Mouse (Mus musculus) heart, postnatal 36 days (tissue): ENCODE measurements at regions not wholly inside any gene's neighbourhood (a gene's known extent, or its start where the extent isn't known, plus 50 kb on each side); places are given as distances from the start of the nearest gene placed in this dataset.

Experiments used
- DNase-seq, 2 experiments: peaks; one replicate each; pipeline ENCODE4 v3.0.0; 2021 to 2022
- intact Hi-C: fragments of 180-260 bp; cut with DNase I; formaldehyde crosslinking; loops from one replicate; pipeline ENCODE4 v1.15.1; 2025

DNA sequence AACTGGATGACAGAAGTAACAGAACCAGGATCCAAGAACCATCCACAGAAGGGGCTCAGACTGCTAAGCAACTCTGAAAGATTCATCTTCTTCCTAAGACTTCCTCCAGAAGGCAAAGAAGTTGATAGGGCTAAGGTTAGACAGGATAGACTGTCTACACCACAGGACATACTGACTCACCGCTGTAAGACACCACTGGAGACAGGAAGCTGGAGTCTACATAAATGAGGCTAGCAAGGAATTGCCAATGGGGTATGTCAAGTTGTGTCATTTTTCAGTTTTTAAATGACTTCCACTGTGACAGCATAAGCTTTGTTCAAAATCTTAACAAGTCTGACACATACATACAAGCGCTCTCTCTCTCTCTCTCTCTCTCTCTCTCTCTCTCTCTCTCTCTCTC, 645.4 kb upstream of the Gm10131 start:
- intact Hi-C loops: no loop called here
- no peak for DNase-seq

DNA sequence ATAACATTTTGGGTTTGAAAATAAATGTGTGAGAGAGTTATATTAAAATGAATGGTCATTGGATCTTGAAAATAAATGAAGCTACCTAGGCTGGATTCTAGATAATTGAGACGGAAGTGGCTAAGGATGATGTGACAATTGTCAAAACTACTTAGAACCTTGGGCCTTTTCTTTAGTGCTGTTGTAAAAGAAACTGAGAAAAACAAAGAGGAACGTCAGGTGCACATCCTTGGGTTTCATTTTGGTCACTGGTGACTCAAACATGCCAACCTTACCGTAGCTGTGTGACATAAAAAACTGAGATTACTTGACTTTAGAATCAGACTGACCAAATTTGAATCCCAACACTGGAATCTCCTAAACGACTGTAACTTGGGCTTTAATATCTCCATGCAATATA, 644.6 kb upstream of the Gm10131 start:
- DNase-seq: no peak
- intact Hi-C loops: no loop called here

DNA sequence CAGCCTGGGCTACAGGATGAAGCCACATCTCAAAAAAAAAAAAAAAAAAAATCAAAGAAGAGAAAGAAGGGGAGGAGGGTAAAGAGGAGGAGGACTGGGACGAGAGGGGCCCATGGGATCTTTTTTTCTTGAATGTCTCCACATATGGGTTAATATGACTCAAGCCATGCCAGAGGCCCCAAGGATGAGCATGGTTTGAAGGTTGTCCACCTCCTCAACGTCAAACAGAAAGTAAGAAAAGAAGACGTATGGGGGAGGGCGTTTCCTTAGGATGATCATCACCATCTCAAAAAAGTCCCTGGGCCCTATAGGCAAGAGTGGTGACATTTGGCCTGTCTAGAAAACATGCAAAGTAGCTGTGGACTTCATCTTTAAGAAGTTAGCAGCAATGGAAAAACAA, 643.9 kb upstream of the Gm10131 start:
- DNase-seq: no peak
- intact Hi-C loops: no loop called here

DNA sequence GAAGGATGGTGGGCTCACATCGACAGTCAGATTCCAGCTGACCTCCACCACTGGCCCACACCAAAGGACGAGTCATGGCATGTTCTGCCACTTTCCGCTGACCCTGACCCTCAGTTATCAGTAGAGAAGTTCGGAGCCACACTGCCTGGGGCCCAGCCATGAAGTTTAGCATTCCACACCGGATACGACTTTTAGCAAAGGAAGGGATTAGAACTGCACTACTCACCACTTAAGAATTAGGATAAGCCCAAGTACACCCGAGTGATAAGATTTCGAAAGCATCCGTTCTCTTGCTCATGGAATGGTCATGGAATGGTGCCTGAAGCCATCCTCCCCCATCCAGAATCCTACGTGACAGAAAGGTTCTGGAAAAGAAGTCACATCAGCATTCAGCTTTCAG, 641.5 kb upstream of the Gm10131 start:
- intact Hi-C loops: no loop called here
- DNase-seq: peak in 1 of 2 experiments; percentile 10

DNA sequence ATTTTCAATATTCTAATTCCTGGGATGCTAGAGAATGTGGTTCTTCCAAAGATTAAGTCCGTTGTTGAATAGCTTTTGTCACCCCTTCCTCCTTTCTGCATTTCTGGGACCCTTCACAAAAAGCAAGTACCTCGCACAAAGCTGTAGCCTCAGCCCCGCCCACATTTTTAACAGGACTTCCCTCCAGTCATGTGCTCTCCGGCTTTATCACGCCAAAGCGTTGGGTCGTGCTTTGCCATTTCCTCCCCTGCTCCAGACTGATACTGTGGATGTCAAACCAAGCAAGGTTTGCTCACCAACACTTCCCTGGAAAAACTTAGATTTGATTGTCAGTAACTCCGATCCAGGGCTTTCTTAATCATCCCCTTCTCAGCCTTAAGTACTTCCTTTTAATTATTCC, 637.0 kb upstream of the Gm10131 start:
- intact Hi-C loops: no loop called here
- DNase-seq: no peak

DNA sequence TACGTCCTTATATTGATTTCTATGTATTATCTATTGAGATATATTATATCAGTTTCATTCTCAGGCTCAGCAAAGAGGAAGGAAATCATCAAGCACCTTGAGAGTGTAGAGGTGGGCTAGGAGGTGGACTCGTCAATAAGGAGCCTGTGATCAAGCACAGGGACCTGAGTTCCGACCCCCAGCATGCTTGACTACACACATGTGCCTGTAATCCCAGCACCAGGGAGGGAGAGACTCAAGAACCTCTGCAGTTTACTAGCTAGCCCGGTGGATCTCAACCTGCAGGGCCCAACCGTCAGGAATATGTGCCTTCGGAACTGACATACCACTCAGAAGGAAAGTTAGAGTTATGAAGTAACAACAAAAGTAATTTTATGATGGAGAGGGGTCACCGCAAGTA, 634.2 kb upstream of the Gm10131 start:
- no peak for DNase-seq
- intact Hi-C loops: no loop called here

DNA sequence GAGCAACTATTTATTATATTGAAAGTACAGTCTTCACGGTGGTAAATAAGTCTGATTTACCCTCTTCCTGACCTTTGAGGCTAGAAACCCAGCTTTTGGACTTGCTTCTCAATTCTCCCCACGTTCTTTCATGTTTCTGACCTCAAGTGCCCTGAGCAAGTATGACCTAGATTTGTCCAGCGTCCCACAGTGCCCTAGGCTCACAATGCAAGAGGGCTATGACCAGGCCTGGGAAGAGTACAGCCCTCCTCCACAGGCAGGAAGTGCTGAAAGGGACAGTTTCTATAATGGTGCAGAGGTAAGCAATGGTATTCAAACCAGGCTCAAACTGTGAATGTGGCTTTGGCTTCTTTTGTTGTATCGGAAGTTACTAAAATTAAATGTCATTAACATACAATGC, 633.1 kb upstream of the Gm10131 start:
- DNase-seq: no peak
- intact Hi-C loops: no loop called here

DNA sequence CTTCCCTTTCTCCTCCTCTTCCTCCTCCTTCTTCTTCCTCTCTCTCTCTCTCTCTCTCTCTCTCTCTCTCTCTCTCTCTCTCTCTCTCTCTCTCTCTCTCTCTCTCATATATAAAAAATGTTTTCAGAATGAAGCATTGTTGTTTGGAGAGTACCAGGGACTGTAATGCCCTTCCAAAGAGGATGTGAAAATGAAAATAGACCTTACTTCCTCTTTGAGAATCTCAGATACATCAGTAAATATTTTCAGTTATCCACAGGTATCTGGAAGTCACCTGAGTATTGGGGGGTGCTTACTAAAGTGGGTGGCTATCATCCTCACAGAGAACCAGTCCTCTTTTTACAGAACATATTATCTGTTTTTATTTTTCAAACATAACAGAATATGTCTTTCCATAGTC, 632.6 kb upstream of the Gm10131 start:
- DNase-seq: no peak
- intact Hi-C loops: no loop called here

DNA sequence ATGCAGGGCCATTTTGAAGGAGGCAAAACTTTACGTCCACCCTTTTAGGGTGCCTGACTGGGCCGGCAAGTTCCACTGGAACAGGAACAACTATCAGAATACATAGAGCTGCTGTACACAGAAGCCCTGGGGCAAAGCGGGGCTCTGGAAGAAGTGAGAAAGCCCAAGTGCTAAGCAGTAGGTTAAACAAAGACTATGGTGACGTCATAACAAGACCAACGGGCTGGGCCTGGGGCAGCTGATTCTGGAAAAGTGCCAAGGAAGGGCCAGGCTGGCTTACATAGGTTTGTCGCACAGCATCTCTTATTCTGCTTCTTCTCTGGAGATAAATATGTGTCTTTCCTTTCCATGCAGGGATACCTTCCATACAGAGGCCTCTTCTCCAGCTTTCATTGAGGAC, 631.6 kb upstream of the Gm10131 start:
- DNase-seq: no peak
- intact Hi-C loops: no loop called here

DNA sequence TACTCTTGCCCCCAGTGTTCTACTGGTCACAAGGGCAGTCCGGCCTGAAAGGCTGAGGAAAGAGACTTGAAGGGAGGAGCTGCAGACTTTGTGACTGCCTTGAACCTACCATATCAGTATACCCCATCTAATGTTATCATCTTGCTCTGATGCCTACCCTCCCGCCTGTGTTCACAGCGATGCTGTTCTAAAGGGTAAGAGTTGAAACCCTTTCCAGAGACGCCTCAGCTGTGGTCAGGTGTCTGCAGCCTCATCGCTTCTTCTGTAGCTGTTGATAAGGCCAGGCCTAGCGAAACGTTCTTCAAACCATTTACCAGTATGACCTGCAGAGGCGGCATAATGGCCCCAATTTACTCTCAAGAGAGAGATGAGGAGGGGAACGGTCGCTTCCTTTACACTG, 629.3 kb upstream of the Gm10131 start:
- no peak for DNase-seq
- intact Hi-C loops: no loop called here

DNA sequence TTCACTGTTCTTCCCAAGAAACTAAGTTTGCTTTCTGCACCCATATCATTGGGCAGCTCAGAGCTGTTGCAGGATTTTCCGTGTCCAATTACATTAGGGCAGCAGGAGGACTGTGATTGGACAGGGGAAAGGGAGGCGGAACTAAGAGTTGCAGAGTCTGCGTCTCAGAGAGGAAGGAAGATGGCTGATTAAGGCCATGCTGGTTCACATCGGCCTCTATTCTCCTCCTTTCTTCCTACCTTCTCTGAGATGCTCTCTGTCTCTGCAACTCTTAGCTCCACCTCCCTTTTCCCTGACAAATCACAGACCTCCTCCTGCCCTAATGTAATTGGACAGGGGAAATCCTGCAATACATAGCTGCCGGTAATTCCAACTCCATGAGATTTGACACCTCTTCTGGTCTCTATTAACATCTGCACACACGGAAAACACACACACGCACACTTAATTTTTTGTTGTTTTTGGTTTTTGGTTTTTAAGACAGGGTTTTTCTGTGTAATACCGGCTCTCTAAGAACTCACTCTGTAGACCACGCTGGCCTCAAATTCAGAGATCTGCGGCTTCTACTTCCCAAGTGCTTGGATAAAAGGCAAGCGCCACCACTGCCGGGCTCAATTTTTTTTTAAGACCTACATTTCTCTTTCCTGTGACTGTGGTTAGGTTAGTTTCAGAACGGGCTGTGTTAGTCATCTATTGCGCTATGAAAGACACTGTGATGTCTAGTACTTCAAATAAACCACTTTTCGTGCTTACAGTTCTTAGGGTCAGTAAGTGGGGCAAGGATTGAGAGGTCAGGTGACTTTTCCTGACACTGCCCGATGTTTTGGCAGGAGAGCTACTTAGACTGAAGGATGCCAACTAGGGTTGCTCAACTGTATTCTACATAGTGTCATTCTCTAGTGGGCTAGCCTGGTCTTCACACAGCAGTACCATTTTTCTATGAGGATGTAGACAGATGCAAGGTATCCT, 628.6 kb upstream of the Gm10131 start:
- no peak for DNase-seq
- intact Hi-C loops: no loop called here

DNA sequence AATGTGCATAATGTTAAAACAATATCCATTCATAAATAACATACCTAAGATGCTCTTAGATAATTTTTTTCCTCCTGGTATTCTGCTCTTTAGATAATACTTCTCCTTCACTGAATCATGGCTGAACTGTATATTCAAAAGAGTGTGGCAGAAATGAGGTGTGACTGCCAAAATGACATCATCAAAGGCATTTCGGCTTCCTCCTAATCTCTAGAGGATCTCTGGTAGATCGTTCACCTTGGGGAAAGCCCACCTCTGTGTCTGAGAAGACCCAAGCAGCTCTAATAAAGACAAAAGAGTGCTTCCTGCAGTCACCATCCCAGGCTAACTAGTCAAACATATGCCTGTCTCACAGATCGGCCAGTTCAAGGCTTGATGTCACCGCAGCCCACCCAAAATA, 624.7 kb upstream of the Gm10131 start:
- intact Hi-C loops: no loop called here

DNA sequence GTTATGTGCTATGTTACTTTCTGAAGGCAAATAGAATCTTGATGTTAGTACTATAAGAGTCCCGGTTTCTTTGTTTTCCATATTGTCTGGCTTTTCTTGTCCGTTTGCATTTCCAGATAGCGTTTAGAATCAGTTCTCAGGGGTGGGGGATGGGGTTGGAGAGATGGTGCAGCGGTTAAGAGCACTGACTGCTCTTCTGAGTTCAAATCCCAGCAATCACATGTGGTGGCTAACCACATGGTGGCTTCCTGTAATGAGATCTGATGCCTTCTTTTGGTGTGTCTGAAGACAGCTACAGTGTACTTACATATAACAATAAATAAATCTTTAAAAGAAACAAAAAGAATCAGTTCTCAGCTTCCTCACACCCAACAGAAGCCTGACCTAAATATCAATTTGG, 623.5 kb upstream of the Gm10131 start:
- intact Hi-C loops: no loop called here
- DNase-seq: no peak

More for the DNA sequence above, 624.7 kb upstream of the Gm10131 start:
- DNase-seq: no peak

DNA sequence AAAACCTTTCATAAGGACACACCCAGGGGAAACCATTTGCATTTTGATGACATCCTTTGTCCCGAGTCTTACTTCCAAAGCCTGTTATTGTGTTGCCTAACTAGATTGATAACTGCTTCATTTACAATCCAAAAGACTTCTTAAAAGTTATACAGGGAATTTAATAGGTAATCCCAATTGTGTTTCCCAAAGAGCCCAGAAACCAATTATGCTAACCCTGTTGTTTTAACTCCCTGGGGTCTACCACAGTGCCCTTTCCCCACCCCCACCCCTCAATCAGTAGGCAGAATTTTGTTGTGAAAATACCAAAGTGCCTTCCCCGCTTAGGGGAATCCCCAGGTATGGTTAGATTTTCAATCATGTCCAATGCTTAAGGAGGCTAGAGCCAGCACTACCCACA, 621.3 kb upstream of the Gm10131 start:
- intact Hi-C loops: no loop called here
- DNase-seq: no peak

DNA sequence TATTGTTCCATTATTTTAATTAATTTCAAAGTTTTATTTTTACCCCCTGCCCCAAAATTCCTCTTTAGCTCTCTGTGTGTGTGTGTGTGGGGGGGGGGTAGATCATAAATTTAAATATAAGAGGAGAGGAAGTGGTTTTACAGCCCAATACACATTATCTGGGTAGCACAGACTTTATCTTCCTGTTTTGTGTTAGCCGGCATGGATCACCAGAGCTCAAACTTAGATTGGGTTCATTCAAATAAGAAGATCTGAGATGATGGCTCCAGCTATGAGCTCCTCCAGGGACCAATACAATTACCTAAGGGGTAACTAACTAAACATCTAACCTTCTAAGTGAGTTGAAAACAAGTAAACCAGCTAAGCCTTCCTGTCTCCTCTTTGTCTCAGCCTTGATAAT, 620.8 kb upstream of the Gm10131 start:
- DNase-seq: no peak
- intact Hi-C loops: no loop called here

DNA sequence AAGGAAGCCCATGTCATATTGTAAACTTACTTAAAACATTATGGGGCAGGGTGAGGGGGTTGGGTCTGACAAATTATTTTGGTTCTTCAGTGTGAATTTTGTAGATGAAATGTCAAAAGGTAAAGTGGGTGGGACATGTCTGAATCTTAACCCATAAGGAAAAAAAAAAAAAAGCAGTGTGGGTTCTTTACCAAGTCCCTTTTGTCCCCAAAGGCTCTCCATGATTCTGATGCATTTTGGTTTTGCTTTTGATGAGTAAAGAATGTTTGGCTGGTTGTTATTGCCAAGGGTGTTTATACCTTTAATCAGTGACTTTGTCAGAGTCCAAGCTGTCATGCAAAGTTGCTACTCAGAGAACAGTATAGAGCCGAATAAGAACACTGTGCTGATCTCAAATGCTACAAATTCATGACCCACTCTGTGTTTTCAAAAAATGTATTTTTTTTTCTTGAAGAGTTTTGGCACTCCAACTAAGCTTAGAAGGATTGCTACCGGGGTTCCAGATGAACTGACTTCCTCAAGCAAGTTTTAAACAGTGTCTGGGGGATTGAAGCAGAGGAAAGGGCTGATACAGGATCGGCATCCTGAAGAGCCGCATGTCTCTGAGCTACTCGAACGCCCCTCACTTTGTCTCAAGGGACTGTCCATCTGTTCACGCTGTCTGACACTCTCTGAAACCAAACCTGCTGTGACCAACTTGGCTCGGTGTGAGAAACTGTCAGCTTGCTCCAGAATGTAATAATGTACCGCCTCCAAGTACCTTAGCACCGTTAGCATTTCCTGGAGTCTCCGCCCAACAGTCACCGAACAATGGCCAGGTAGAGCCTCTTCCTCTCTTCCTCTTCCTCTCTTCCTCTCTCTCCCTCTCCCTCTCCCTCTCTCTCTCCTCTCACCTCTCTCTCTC, 619.8 kb upstream of the Gm10131 start:
- no peak for DNase-seq
- intact Hi-C loops: no loop called here

DNA sequence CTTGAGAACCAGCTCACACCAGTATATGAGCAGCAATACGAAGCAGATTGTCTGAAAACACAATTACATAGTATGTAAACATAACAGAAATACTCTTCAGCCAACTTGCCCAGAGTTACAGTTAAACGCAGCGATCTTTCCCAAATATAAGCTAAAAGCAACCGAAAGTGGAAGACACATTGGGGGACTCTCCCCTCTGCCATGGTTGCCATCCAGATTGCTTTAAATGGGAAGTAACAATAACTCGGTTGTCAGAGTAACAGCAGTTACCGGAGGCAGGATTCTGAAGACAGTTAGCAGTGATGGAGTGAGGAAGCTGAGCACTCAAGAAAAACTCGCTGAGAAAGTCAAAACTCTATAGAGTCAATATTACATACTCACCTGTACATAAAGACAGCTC, 618.0 kb upstream of the Gm10131 start:
- no peak for DNase-seq
- intact Hi-C loops: no loop called here

DNA sequence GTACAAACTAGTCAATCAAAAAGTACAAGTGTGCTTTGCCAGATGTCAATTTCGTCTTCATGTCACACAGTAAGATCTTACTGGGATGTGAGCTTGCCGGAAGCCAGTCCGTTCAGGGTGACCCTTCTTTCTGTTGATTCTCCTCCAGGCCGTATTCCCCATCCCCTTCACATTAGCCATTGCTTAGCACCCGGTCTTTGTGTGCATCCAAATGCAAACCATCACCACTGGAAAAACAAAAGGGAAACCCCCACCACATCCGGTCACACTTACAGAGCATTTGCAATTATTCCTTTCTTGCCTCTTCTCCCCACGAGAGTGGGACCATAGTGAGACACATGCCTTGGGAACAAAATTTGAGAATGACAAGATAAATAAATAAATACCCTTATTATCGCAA, 616.2 kb upstream of the Gm10131 start:
- intact Hi-C loops: no loop called here
- no peak for DNase-seq

DNA sequence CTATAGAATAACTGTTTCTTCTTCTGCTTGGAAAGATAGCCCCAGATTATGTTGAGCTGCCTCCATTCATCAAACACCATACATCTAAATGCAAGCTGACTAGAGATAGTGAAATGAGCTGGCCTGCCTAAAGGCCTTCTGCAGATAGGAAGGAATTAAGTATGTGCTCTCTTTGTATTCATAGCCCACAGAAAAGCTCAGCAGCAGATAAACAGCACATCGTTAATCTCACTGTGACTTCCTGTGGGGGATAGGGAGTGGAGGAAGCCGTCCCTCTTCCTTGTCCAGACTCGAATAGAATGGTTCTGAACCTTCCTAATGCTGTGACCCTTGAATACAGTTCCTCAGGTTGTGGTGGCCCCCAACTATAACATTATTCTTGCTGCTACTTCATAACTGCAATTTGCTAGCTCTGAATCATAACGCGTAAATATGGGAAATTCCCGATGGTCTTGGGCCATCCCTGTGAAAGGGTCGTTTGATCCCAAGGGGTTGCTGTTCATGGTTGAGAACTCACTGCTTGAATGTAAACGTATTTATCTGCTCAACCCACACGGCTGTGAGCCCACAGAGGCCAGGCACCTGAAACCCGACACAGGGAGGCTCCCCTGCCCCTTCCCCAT, 614.7 kb upstream of the Gm10131 start:
- intact Hi-C loops: no loop called here
- no peak for DNase-seq

DNA sequence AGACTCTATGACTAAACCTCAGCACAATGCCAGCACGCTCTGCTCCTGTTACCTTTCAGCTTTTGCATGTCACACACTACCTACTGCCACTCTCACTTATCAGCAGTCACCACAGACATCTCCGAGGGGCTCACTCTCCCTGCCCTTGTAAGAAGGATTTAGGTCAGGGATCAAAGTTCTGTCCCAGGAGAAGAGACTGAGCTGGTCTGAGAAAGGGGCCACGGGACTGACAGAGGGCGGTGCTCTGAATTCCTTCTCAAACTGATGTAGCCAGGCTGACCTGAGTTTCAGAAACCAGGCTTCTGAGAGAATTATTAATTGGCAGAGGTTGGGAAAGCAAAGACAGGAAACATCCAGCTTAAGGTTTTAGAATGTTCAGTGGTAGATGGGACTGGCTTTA, 614.0 kb upstream of the Gm10131 start:
- intact Hi-C loops: no loop called here
- DNase-seq: no peak
